Mouse (Mus musculus): ENCODE results near the gene Csf3r.

- TF ChIP-seq POLR2A (IDR thresholded peaks at IDR 0.05; ENCODE audit: borderline replicate concordance, insufficient read depth, low read length) (no peak), CTCF (IDR thresholded peaks at IDR 0.05; ENCODE audit: borderline replicate concordance, insufficient read depth, low read depth, low read length) (no peak)
Measured at GRCm38 (mm10) chr4:125992906-125993305, 31.4 kb upstream of the Csf3r start.

Measured in cerebellum, adult 2 months (tissue).